Mouse (Mus musculus): Measurements from ENCODE around the gene Gm4131.

GRCm38 (mm10) chr14:62437806-62438205 lies 128.9 kb downstream of the Gm4131 start:
- TF ChIP-seq CTCF (IDR thresholded peaks at IDR 0.05) (no peak), EP300 (IDR thresholded peaks at IDR 0.05) (no peak)

Measured in lung, postnatal 0 days (tissue).